Mouse (Mus musculus) intestine, postnatal 0 days (tissue): ENCODE data around the gene Kif21b. TPM values are rescaled to one million over a fixed set of nuclear protein-coding genes. Genes with fewer than 3 reads are reported as not detected.

Source experiments
- ATAC-seq: fragments of 200-750 bp; cut with Nextera tagmentation; 2 replicates; pipeline ENCODE4 v1.8.0; 2017; ENCODE audit warnings: mild to moderate bottlenecking, moderate TSS enrichment, moderate library complexity
- H3K27ac ChIP-seq: fragments of 300-500 bp; sonication (generic); 2 replicates; pipeline ENCODE4 v1.5.1; 2014; ENCODE audit warnings: mild to moderate bottlenecking, low read depth, low read length, moderate library complexity
- H3K27me3 ChIP-seq: fragments of 300-500 bp; sonication (generic); replicated peaks from 2 replicates; pipeline ENCODE4 v1.6.1; 2014; ENCODE audit warnings: low read length, mixed read lengths; ENCODE audit not compliant: control insufficient read depth, insufficient read depth
- H3K36me3 ChIP-seq: fragments of 300-500 bp; sonication (generic); 2 replicates; pipeline ENCODE4 v1.6.1; 2014; ENCODE audit warnings: mild to moderate bottlenecking, moderate library complexity; ENCODE audit not compliant: control insufficient read depth, insufficient read depth
- H3K4me1 ChIP-seq: fragments of 300-500 bp; sonication (generic); replicated peaks from 2 replicates; pipeline ENCODE4 v1.6.1; 2014; ENCODE audit warnings: antibody characterized with exemption, low read length, mixed read lengths; ENCODE audit not compliant: control insufficient read depth, insufficient read depth
- H3K4me2 ChIP-seq: fragments of 300-500 bp; sonication (generic); replicated peaks from 2 replicates; pipeline ENCODE4 v1.6.1; 2014; ENCODE audit warnings: low read depth, mild to moderate bottlenecking, moderate library complexity
- H3K4me3 ChIP-seq: fragments of 300-500 bp; sonication (generic); 2 replicates; pipeline ENCODE4 v1.5.1; 2014; ENCODE audit warnings: low read depth, low read length
- H3K9ac ChIP-seq: fragments of 300-500 bp; sonication (generic); 2 replicates; pipeline ENCODE4 v1.6.1; 2014; ENCODE audit warnings: mild to moderate bottlenecking, low read depth, low read length
- H3K9me3 ChIP-seq: fragments of 300-500 bp; sonication (generic); 2 replicates; pipeline ENCODE4 v1.6.1; 2016; ENCODE audit warnings: mixed run types; ENCODE audit not compliant: control insufficient read depth
- CTCF ChIP-seq: sonication (generic); IDR thresholded peaks from 2 replicates; pipeline ENCODE4 v1.5.1; 2016; ENCODE audit warnings: low read depth, mild to moderate bottlenecking, control low read depth, antibody characterized with exemption, moderate library complexity
- WGBS: fragments of 180-500 bp; shearing (Covaris S2); extraction: QIAGEN DNeasy Blood & Tissue Kit; methylation state at CpG from one replicate; pipeline ENCODE4 v1.1.7; 2014; 5-methylcytosine and 5-hydroxymethylcytosine counted together
- polyA plus RNA-seq: library from polyadenylated mRNA; unstranded; fragments of >200 nt; fragmentation: Nextera tagmentation; extraction: Ambion mirVana; gene quantifications from 2 replicates; pipeline ENCODE4 v1.2.1, GENCODE M21; 2015

Gene Kif21b
- polyA plus RNA-seq, 1 experiment from 2014 or later: 5.5 TPM

- Histone ChIP-seq H3K36me3 (no peaks in the 10 kb centered on the region), H3K4me1 (no peaks in the 10 kb centered on the region), H3K9ac (no peak overlapping the region), H3K27me3 (no peaks in the 10 kb centered on the region), H3K9me3 (no peaks in the 10 kb centered on the region), H3K4me3 (no peak overlapping the region), H3K4me2 (no peak overlapping the region), H3K27ac (no peak overlapping the region)
- no peak for TF ChIP-seq CTCF
- WGBS: 83% methylated on average over 3 of the region's 3 CpGs
- ATAC-seq: no peak
Measured at GRCm38 (mm10) chr1:136102551-136102950, 28.6 kb upstream of the Kif21b start.

- Histone ChIP-seq H3K4me2 (no peak overlapping the region), H3K36me3 (no peaks in the 10 kb centered on the region), H3K4me3 (no peak overlapping the region), H3K9me3 (no peaks in the 10 kb centered on the region), H3K4me1 (no peaks in the 10 kb centered on the region), H3K9ac (no peak overlapping the region), H3K27me3 (no peaks in the 10 kb centered on the region), H3K27ac (no peak overlapping the region)
- TF ChIP-seq CTCF: no peak
- WGBS: 75% methylated on average over 2 of the region's 2 CpGs
- ATAC-seq: no peak
Measured at GRCm38 (mm10) chr1:136102981-136103380, 28.2 kb upstream of the Kif21b start.

- Histone ChIP-seq H3K4me3 (no peak overlapping the region), H3K27ac (no peak overlapping the region), H3K27me3 (no peaks in the 10 kb centered on the region), H3K4me2 (no peak overlapping the region), H3K36me3 (no peaks in the 10 kb centered on the region), H3K9ac (no peak overlapping the region), H3K4me1 (no peaks in the 10 kb centered on the region), H3K9me3 (no peaks in the 10 kb centered on the region)
- ATAC-seq: no peak
- WGBS: 87% methylated on average over 7 of the region's 7 CpGs
- no peak for TF ChIP-seq CTCF
Measured at GRCm38 (mm10) chr1:136103696-136104095, 27.5 kb upstream of the Kif21b start.

GRCm38 (mm10) chr1:136104741-136105140 is 26.4 kb upstream of the Kif21b start:
- WGBS: 52% methylated on average over 4 of the region's 4 CpGs
- Histone ChIP-seq H3K4me2 (no peak overlapping the region), H3K9ac (no peak overlapping the region), H3K4me3 (no peak overlapping the region), H3K4me1 (no peaks in the 10 kb centered on the region), H3K9me3 (no peaks in the 10 kb centered on the region), H3K27me3 (no peaks in the 10 kb centered on the region), H3K36me3 (no peaks in the 10 kb centered on the region), H3K27ac (no peak overlapping the region)
- TF ChIP-seq CTCF: no peak
- ATAC-seq: no peak

- Histone ChIP-seq H3K9me3 (no peaks in the 10 kb centered on the region), H3K4me3 (no peak overlapping the region), H3K27ac (no peak overlapping the region), H3K9ac (no peak overlapping the region), H3K36me3 (no peaks in the 10 kb centered on the region), H3K4me1 (no peaks in the 10 kb centered on the region), H3K4me2 (no peak overlapping the region), H3K27me3 (no peaks in the 10 kb centered on the region)
- ATAC-seq: no peak
- WGBS: 73% methylated on average over 2 of the region's 2 CpGs
- no peak for TF ChIP-seq CTCF
Measured at GRCm38 (mm10) chr1:136109464-136109863, 21.7 kb upstream of the Kif21b start.

- H3K9ac ChIP-seq: no peak overlapping the region
- TF ChIP-seq CTCF: peak; percentile 91
- no peaks in the 10 kb centered on the region for H3K9me3 ChIP-seq
- ATAC-seq: no peak
- no peaks in the 10 kb centered on the region for H3K27me3 ChIP-seq
- no peak overlapping the region for H3K4me3 ChIP-seq
- peaks cover 8% of the 10 kb centered on the region; the same call in 1 of the 2 replicates for H3K4me1 ChIP-seq
- no peak overlapping the region for H3K27ac ChIP-seq
- H3K36me3 ChIP-seq: no peaks in the 10 kb centered on the region
- no peak overlapping the region for H3K4me2 ChIP-seq
- 15% methylated on average over 3 of the region's 3 CpGs for WGBS
Measured at GRCm38 (mm10) chr1:136116183-136116582, 15.0 kb upstream of the Kif21b start.

- Histone ChIP-seq H3K9me3 (no peaks in the 10 kb centered on the region), H3K36me3 (no peaks in the 10 kb centered on the region), H3K27me3 (no peaks in the 10 kb centered on the region), H3K27ac (no peak overlapping the region), H3K4me3 (no peak overlapping the region), H3K4me2 (no peak overlapping the region), H3K9ac (no peak overlapping the region), H3K4me1 (peaks cover 8% of the 10 kb centered on the region; the same call in 1 of the 2 replicates)
- TF ChIP-seq CTCF: no peak
- ATAC-seq: no peak
- WGBS: 89% methylated on average over 9 of the region's 9 CpGs
Measured at GRCm38 (mm10) chr1:136117069-136117468, 14.1 kb upstream of the Kif21b start.
